In genomic region chr6:29020937-29021336, GRCm38 (mm10) we compare ENCODE assay signal across 22 mouse cellular contexts. TPM values are rescaled to one million over a fixed set of nuclear protein-coding genes. Genes with fewer than 3 reads are reported as not detected.
"Had no signal": no experiment of that assay in that cellular context is flagged by ENCODE, and none has a peak within 500 bp of the region (broad histone marks: within the 10 kb centered on the region; RNA-seq: fewer than 3 reads in every experiment).

No protein-coding gene starts in this region.

- DNase-seq: kidney, postnatal 10 days; kidney, postnatal 36 days; layer of hippocampus, postnatal 36 days; liver, embryonic 13.5 days; lung, adult 2 months; lung, postnatal 14 days; lung, postnatal 4 days; thymus, adult 2 months; thymus, postnatal 14 days; thymus, postnatal 4 days had no signal

- H3K4me3 ChIP-seq: kidney, embryonic 15.5 days; left cerebral cortex, adult 2 months; liver, embryonic 13.5 days; midbrain, embryonic 12.5 days had no signal

- H3K9me3 ChIP-seq: kidney, embryonic 15.5 days; liver, embryonic 13.5 days; midbrain, embryonic 12.5 days had no signal

- H3K4me2 ChIP-seq: kidney, embryonic 15.5 days; liver, embryonic 13.5 days; midbrain, embryonic 12.5 days had no signal

- ATAC-seq: midbrain, embryonic 16.5 days had no signal

- H3K9ac ChIP-seq: kidney, embryonic 15.5 days; liver, embryonic 13.5 days; midbrain, embryonic 12.5 days had no signal

- H3K36me3 ChIP-seq: kidney, embryonic 15.5 days; liver, embryonic 13.5 days; midbrain, embryonic 12.5 days had no signal

- H3K27ac ChIP-seq: kidney, embryonic 15.5 days; left cerebral cortex, adult 2 months; liver, embryonic 13.5 days; midbrain, embryonic 12.5 days had no signal

RNA-seq across cellular contexts. Expression of gene Lep, which starts 39.1 kb away (rescaled TPM):
- polyA plus RNA-seq: kidney, embryonic 15.5 days; limb, embryonic 11.5 days; limb, embryonic 14.5 days; liver, adult 2 months; liver, embryonic 13.5 days; liver, embryonic 16.5 days; lung, embryonic 16.5 days; midbrain, embryonic 12.5 days; midbrain, embryonic 16.5 days; neural tube, embryonic 11.5 days; small intestine, adult 2 months; stomach, embryonic 16.5 days had no signal
